ENCODE assay signal across 27 mouse cellular contexts in genomic region chr15:12507523-12507922, GRCm38 (mm10).
DNase-seq lines count a peak whose midpoint lies in the region; ATAC-seq lines count a peak whose summit lies in the region.
"Had no signal": no experiment of that assay in that cellular context is flagged by ENCODE, and none has a peak within 500 bp of the region (broad histone marks: within the 10 kb centered on the region; RNA-seq: fewer than 3 reads in every experiment).

No protein-coding gene starts in this region.

- H3K27ac ChIP-seq in heart, embryonic 10.5 days = 0 out of 2 replicates have a peak overlapping the region, but pooled peaks have one; percentile 42
- 0 out of 2 replicates have a peak overlapping the region, but pooled peaks have one; percentile 7 for H3K27ac ChIP-seq in limb, embryonic 10.5 days
- no peak overlapping the region for H3K27ac ChIP-seq in intestine, embryonic 16.5 days (ENCODE audit: low read length)
- H3K27ac ChIP-seq: embryonic facial prominence, embryonic 10.5 days; embryonic facial prominence, embryonic 13.5 days; forebrain, embryonic 10.5 days; forebrain, embryonic 13.5 days; gastrocnemius, adult 2 months; heart, embryonic 13.5 days had no signal

- H3K4me3 ChIP-seq in heart, embryonic 10.5 days = no peak overlapping the region
- no peak overlapping the region for H3K4me3 ChIP-seq in limb, embryonic 10.5 days
- H3K4me3 ChIP-seq in intestine, embryonic 16.5 days (ENCODE audit: low read length) = no peak overlapping the region
- H3K4me3 ChIP-seq: embryonic facial prominence, embryonic 10.5 days; embryonic facial prominence, embryonic 13.5 days; forebrain, embryonic 10.5 days; forebrain, embryonic 13.5 days; gastrocnemius, adult 2 months; heart, embryonic 13.5 days; hindbrain, embryonic 13.5 days had no signal

- no peak for ATAC-seq in intestine, embryonic 16.5 days
- ATAC-seq: forebrain, embryonic 13.5 days; forebrain, embryonic 16.5 days; hindbrain, embryonic 16.5 days; inflammation-experienced regulatory T-cells, adult 6 months; intestine, postnatal 0 days had no signal

- H3K4me2 ChIP-seq in intestine, embryonic 16.5 days (ENCODE audit: low read depth, low read length) = no peak overlapping the region
- H3K4me2 ChIP-seq: embryonic facial prominence, embryonic 13.5 days; forebrain, embryonic 13.5 days; heart, embryonic 13.5 days; hindbrain, embryonic 13.5 days had no signal

- peaks cover 18% of the 10 kb centered on the region for H3K4me1 ChIP-seq in heart, embryonic 10.5 days
- H3K4me1 ChIP-seq in limb, embryonic 10.5 days = peaks cover 46% of the 10 kb centered on the region
- no peaks in the 10 kb centered on the region for H3K4me1 ChIP-seq in intestine, embryonic 16.5 days (ENCODE audit: control insufficient read depth, insufficient read depth, low read length)

- H3K27me3 ChIP-seq in heart, embryonic 10.5 days (ENCODE audit: insufficient read depth, poor library complexity, severe bottlenecking) = no peaks in the 10 kb centered on the region
- H3K27me3 ChIP-seq in limb, embryonic 10.5 days (ENCODE audit: low read depth, poor library complexity, severe bottlenecking) = no peaks in the 10 kb centered on the region
- H3K27me3 ChIP-seq in intestine, embryonic 16.5 days (replicated peaks; ENCODE audit: control insufficient read depth, insufficient read depth, low read length) = no peaks in the 10 kb centered on the region
- H3K27me3 ChIP-seq: embryonic facial prominence, embryonic 13.5 days; forebrain, embryonic 13.5 days; heart, embryonic 13.5 days; hindbrain, embryonic 13.5 days had no signal

- H3K9ac ChIP-seq in intestine, embryonic 16.5 days (ENCODE audit: low read depth, low read length) = no peak overlapping the region
- H3K9ac ChIP-seq: embryonic facial prominence, embryonic 13.5 days; forebrain, embryonic 13.5 days; heart, embryonic 13.5 days; hindbrain, embryonic 13.5 days had no signal

- intact Hi-C loops in heart, postnatal 10 days (cut with DNase I) = no loop called here

- DNase-seq in heart, embryonic 10.5 days (ENCODE audit: low spot score) = no peak
- DNase-seq in heart, postnatal 10 days = no peak
- DNase-seq in ES-CJ7 (ENCODE audit: low read depth, low spot score) = peak; percentile 65
- DNase-seq in R1 (ENCODE audit: low read depth, low spot score) = peak; percentile 88
- no peak for DNase-seq in limb, embryonic 10.5 days (ENCODE audit: low spot score)
- DNase-seq in frontal cortex, postnatal 10 days (ENCODE audit: low spot score in 2 of 2) = no peak
- DNase-seq: adrenal gland, adult 2 months; adrenal gland, postnatal 14 days; cerebellum, adult 11 months; cerebellum, adult 2 months; cerebellum, adult 9-11 months; cerebellum, postnatal 25 days; embryo, embryonic 11 days; gastrocnemius, adult 2 months; gastrocnemius, postnatal 14 days; heart, adult 18-20 months had no signal

- H3K36me3 ChIP-seq in heart, embryonic 10.5 days = no peaks in the 10 kb centered on the region
- H3K36me3 ChIP-seq in limb, embryonic 10.5 days = no peaks in the 10 kb centered on the region
- no peaks in the 10 kb centered on the region for H3K36me3 ChIP-seq in intestine, embryonic 16.5 days (ENCODE audit: control insufficient read depth, insufficient read depth, low read length)
- H3K36me3 ChIP-seq: embryonic facial prominence, embryonic 10.5 days; embryonic facial prominence, embryonic 13.5 days; forebrain, embryonic 10.5 days; heart, embryonic 13.5 days; hindbrain, embryonic 13.5 days had no signal

- WGBS in heart, embryonic 10.5 days = 78% methylated on average over 4 of the region's 4 CpGs
- WGBS in limb, embryonic 10.5 days = 83% methylated on average over 4 of the region's 4 CpGs
- WGBS in intestine, embryonic 16.5 days = 80% methylated on average over 4 of the region's 4 CpGs

- H3K9me3 ChIP-seq in heart, embryonic 10.5 days = no peaks in the 10 kb centered on the region
- H3K9me3 ChIP-seq in limb, embryonic 10.5 days (replicated peaks) = no peaks in the 10 kb centered on the region
- no peaks in the 10 kb centered on the region for H3K9me3 ChIP-seq in intestine, embryonic 16.5 days (ENCODE audit: control insufficient read depth, low read length)
- H3K9me3 ChIP-seq: embryonic facial prominence, embryonic 10.5 days; embryonic facial prominence, embryonic 13.5 days; forebrain, embryonic 10.5 days; forebrain, embryonic 13.5 days; heart, embryonic 13.5 days; hindbrain, embryonic 13.5 days had no signal

Comparison
In these comparisons a context has a peak if more than half of its experiments do, and no peak if none do; other contexts are left out.
1. DNase-seq: peak in ES-CJ7 (single experiment) and R1 (single experiment); none in heart, embryonic 10.5 days (single experiment), heart, postnatal 10 days (0 of 2), limb, embryonic 10.5 days (single experiment) and frontal cortex, postnatal 10 days (0 of 2).